ENCODE assay signal across 9 mouse cellular contexts in genomic region chr10:60418137-60418536, GRCm38 (mm10). TPM values are rescaled to one million over a fixed set of nuclear protein-coding genes. Genes with fewer than 3 reads are reported as not detected.
A peak's percentile ranks its signal among the peaks of the same experiment; 100 is the strongest.
DNase-seq lines count a peak whose midpoint lies in the region; ATAC-seq and TF ChIP-seq lines count a peak whose summit lies in the region.
"Had no signal": no experiment of that assay in that cellular context is flagged by ENCODE, and none has a peak within 500 bp of the region (broad histone marks: within the 10 kb centered on the region; RNA-seq: fewer than 3 reads in every experiment).

No protein-coding gene starts in this region.

- H3K9me3 ChIP-seq in lung, postnatal 0 days (ENCODE audit: low read length) = no peaks in the 10 kb centered on the region
- H3K9me3 ChIP-seq: heart, embryonic 13.5 days had no signal

- H3K4me2 ChIP-seq in lung, postnatal 0 days (replicated peaks; ENCODE audit: low read depth, low read length) = no peak overlapping the region
- H3K4me2 ChIP-seq: heart, embryonic 13.5 days had no signal

- no peaks in the 10 kb centered on the region for H3K27me3 ChIP-seq in lung, postnatal 0 days (replicated peaks; ENCODE audit: insufficient read depth, low read length)

- no peak overlapping the region for H3K9ac ChIP-seq in lung, postnatal 0 days (replicated peaks; ENCODE audit: low read depth)
- H3K9ac ChIP-seq: heart, embryonic 13.5 days had no signal

- peak; percentile 16; the same call in 1 of the 2 replicates for ATAC-seq in lung, postnatal 0 days

- H3K4me3 ChIP-seq in lung, postnatal 0 days (ENCODE audit: low read depth, low read length) = no peak overlapping the region
- H3K4me3 ChIP-seq: heart, embryonic 13.5 days had no signal

- no peaks in the 10 kb centered on the region for H3K4me1 ChIP-seq in lung, postnatal 0 days (ENCODE audit: insufficient read depth, low read depth, low read length)
- H3K4me1 ChIP-seq: heart, embryonic 13.5 days had no signal

- peak; percentile 79 for TF ChIP-seq CTCF in lung, postnatal 0 days (IDR thresholded peaks at IDR 0.05)

- TF ChIP-seq EP300 in lung, postnatal 0 days (IDR thresholded peaks at IDR 0.05) = no peak

- H3K36me3 ChIP-seq in lung, postnatal 0 days (ENCODE audit: insufficient read depth, low read length) = no peaks in the 10 kb centered on the region
- H3K36me3 ChIP-seq: heart, embryonic 13.5 days had no signal

- 9% methylated on average over 3 of the region's 3 CpGs for WGBS in lung, postnatal 0 days

- no peak overlapping the region for H3K27ac ChIP-seq in lung, postnatal 0 days (ENCODE audit: low read length)
- H3K27ac ChIP-seq: heart, embryonic 13.5 days had no signal

- peak; percentile 60 for DNase-seq in A20 (ENCODE audit: low read depth, low spot score)
- peak; percentile 51 for DNase-seq in Muller cell, postnatal 12 days (ENCODE audit: inconsistent ontology term)
- DNase-seq in cerebellum, postnatal 10 days = peak; percentile 89 to 92
- DNase-seq in frontal cortex, postnatal 36 days (ENCODE audit: low spot score in 2 of 2) = peak; percentile 67 to 76
- DNase-seq in kidney, postnatal 36 days = peak; percentile 59 to 86
- DNase-seq in lung, postnatal 0 days (ENCODE audit: low spot score) = peak; percentile 71
- DNase-seq in right cerebral cortex, adult 18-20 months = peak; percentile 41
- peak; percentile 72 for DNase-seq in urinary bladder, postnatal 14 days (ENCODE audit: low spot score)

RNA-seq across cellular contexts. Expression of gene Gm17455, which starts 18.6 kb away (rescaled TPM):
- polyA plus RNA-seq in lung, postnatal 0 days (2015; fragmentation: Nextera tagmentation; extraction: Ambion mirVana) = 2.3 and 3.2 TPM in 2 replicates
